Mouse (Mus musculus) erythroblast, embryonic 14.5 days (primary cell): ENCODE results near the gene Smg6.

ENCODE experiments used
- GATA1 ChIP-seq: IDR thresholded peaks from 2 replicates; pipeline ENCODE4 v1.6.1; 2012; ENCODE audit warnings: low read length, inconsistent platforms, mixed read lengths
- TAL1 ChIP-seq: IDR thresholded peaks from 3 replicates; pipeline ENCODE4 v1.6.1; 2012; ENCODE audit warnings: low read length, inconsistent platforms, mixed read lengths

DNA sequence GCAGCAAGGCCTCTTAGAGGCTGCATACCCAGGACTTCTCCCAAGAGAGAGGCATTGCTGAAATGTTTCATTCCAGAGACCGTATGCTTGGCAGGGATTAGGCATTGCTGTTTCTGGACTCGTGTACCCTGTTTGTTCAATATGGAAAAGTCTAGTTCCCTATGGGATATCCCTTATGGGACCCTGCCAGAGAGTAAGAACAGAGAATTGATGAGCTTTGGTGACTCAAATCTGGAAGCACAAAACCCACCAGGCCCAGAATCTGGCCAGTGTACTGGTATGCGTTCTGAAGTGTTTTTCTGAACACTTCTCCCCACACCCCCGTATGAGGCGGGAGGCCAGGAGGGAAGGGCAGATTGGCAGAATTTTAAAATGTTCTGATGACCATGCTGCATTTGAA, 64.9 kb downstream of the Smg6 start:
- TF ChIP-seq GATA1 (no peak), TAL1 (no peak)
